Mouse (Mus musculus) heart, adult 8-10 months (tissue): Measurements from ENCODE around the gene Ccar1. TPM values are rescaled to one million over a fixed set of nuclear protein-coding genes. Genes with fewer than 3 reads are reported as not detected.
"Not testable (repeated sequence)": the region's sequence is repeated elsewhere in the genome, so short reads cannot be mapped to it uniquely, and the experiment has no call there.

ENCODE experiments used
- DNase-seq: peaks from one replicate; pipeline ENCODE4 v3.0.0; 2022; ENCODE audit warnings: low spot score
- total RNA-seq, 4 experiments: library from RNA; stranded (reverse); gene quantifications; 2 replicates each; pipeline ENCODE4 v1.2.4; 2022

The Ccar1 gene
- total RNA-seq, 4 experiments from 2014 or later = 43.1 to 52.2 (median 47.1) TPM

DNA sequence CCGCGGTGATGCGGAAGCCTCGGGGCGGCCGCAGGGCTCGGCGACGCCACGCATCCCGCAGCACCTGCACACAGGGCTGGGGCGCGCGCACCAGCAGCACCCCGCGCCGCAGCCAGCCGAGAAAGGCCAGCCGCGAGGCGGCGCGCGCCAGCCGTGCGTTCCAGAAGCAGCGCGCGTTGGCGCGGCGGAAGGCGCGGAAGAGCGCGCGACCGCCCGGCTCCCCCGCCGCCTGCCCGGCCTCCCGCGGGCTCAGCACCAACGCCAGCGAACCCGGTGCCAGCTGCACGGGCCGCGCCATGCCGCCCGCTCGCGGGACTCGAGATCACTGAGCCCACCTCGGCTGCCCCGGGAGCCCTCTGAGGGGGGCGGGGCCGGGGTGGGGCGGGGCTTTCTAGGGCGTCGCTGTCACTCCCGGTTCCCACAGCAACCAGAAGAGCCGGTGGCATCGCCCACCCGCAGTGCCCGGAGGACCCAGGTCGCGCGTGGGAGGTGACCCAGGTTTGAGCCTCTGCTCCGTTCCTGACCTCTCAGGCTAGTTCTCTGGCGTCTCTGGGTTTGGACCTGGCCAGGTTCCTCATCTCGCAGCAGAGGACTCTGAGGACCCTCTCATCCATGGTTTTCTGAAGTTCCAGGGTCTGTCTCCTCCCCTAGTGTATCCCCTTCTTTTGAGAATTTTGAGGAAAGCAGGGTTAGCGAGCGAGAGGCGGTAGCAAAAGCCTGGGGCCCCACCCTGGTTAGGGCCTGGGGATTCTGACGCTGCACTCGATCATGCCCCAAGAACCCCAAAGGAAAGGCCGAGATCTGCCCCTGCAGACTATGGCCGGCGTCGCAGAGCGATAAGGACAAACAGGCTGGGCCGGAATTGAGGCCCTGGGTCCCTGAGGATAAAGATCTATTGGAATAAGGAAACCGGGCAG is 66.1 kb downstream of the Ccar1 start, which contains the start of gene Stox1:
TSS of gene Stox1 (minus strand) at position 358 of the 917 bp plus-strand sequence.
- DNase-seq = no peak

DNA sequence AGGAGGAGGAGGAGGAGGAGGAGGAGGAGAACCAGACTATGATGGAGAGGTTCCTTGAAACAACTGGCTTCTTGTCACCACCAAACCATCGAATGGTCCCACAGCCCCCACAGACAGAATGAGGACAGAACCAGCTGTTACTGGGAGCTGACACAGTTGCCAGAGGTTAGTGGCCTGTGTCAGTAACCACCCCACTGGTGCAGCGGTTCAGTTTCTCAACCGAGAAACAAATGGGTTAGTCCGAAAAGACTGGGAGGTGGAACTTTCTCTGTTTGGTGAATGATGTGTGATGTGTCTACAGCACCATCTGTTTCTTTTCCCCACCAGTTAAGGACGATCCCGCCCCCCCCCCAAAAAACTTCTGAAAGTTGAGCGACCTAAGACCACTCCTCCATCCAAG is 67.2 kb downstream of the Ccar1 start:
- DNase-seq = no peak

GRCm38 (mm10) chr10:62722701-62723100 is 69.4 kb downstream of the Ccar1 start:
- no peak for DNase-seq

GRCm38 (mm10) chr10:62720574-62720973 is 71.5 kb downstream of the Ccar1 start:
- DNase-seq = not testable (repeated sequence)

DNA sequence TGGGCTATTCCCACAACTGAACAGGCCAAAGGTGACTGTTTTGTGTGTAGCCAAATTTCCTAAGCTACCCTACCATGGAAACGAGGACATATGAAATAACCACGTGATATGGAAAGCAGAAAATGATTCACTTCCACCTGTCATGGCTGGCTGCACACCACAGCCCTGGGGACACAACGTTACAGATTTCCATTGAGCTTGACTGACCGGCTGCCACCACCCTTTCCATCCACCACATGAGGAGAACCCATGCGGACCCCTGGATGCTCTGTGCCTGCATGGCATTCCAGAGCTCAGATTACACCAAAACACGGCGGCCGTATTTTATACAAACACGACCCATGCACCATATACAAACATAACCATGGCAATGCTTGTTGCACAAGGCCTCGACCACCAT is 78.6 kb downstream of the Ccar1 start:
- no peak for DNase-seq

GRCm38 (mm10) chr10:62703579-62703978 is 88.5 kb downstream of the Ccar1 start:
- no peak for DNase-seq

- DNase-seq = no peak
These were observed 89.7 kb downstream of the Ccar1 start for GRCm38 (mm10) chr10:62702436-62702835.

Other genes with a start within 250 kb of the Ccar1 start
- gene Kif1bp, start 213.8 kb downstream of the Ccar1 start, total RNA-seq = 10 to 100 TPM; 43.5 to 46.8 (median 44.8) TPM
- 10 to 100 TPM; 27.4 to 31.3 (median 29.2) TPM for gene Ddx21, start 190.0 kb downstream of the Ccar1 start, total RNA-seq
- 10 to 100 TPM; 39.1 to 52.9 (median 45.5) TPM for gene Ddx50, start 141.1 kb downstream of the Ccar1 start, total RNA-seq
- under 1 TPM; 0.60 to 0.95 (median 0.77) TPM for gene Stox1, start 66.2 kb downstream of the Ccar1 start, total RNA-seq
- gene Tet1, start 116.7 kb upstream of the Ccar1 start, total RNA-seq = 1 to 10 TPM; 4.2 to 8.8 (median 6.8) TPM
- 10 to 100 TPM; 23.4 to 29.5 (median 23.9) TPM for gene Slc25a16, start 128.3 kb upstream of the Ccar1 start, total RNA-seq
- under 1 TPM; 0.38 to 0.66 (median 0.57) TPM for gene Dna2, start 154.7 kb upstream of the Ccar1 start, total RNA-seq
- gene Rufy2, start 187.9 kb upstream of the Ccar1 start, total RNA-seq = 10 to 100 TPM in 2 of 4 experiments, 1 to 10 TPM in 2; 6.4 to 10.8 (median 9.6) TPM
- 10 to 100 TPM; 28.4 to 38.8 (median 30.2) TPM for gene Hnrnph3, start 231.9 kb upstream of the Ccar1 start, total RNA-seq
- 10 to 100 TPM in 2 of 4 experiments, 1 to 10 TPM in 2; 8.9 to 13.2 (median 10.3) TPM for gene Pbld2, start 232.0 kb upstream of the Ccar1 start, total RNA-seq